Mouse (Mus musculus): ENCODE data around the gene Vmn1r233.

Vmn1r233 gene

DNA sequence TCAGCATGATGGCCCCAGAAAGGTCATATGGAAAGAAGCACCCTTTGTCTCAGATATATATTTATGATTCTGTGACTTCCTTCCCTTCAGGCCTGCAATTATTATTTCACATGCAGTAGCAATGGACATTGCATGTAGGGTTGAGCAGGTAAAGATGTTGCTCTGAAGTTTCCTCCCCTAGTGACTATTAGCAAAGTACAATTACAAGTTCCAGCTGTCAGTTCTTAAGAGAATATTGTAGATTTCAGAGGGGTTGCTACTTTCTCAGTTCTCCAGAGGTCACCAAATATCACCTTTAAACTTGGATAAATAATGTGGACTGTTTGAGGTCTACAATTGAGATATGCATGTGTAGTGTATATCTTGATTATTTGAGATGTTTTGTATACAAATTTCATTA, at the start of gene Vmn1r233:
Vmn1r233 (minus strand) TSS at position 101 of the 400 bp plus-strand sequence.
- in situ Hi-C loops (cut with MboI; ENCODE audit: low pct_unique_long_range_greater_than_20kb in 1 of 2, low sequenced_read_pairs in 2 of 2, unreplicated experiment in 1 of 2): no loop called here

DNA sequence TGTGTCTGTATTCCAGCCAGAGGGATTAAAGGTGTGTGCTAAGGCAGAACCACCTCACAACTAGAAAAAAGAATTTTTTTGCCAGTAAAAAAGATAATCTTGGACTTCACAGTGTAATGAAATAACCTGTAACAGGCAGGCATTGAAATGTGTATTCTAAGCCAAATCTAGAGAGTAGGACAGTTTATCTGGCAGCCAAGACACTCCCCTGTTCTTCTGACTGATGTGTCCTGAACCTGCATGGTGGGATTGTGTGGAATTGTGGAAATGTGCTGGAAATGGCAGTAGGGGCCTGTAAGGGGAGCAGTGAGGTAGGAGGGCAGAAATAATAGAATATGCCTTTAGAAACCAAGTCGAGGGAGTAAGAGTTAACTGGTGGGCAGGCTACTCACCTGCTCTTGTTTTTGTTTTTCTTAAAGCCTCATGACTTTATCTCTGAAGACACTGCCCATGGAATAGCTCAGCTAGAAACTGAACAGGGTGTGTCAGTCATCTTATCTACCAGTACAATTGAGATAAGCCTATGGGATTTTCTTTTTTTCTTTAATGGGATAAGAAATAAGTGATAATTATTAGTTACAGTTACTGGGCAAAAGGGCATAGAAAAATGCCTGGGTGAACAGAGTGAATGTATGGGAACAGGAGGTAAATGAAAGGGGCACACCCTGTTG, 22.3 kb upstream of the Vmn1r233 start:
- in situ Hi-C loops (cut with MboI; ENCODE audit: low pct_unique_long_range_greater_than_20kb in 1 of 2, low sequenced_read_pairs in 2 of 2, unreplicated experiment in 1 of 2): no loop called here

DNA sequence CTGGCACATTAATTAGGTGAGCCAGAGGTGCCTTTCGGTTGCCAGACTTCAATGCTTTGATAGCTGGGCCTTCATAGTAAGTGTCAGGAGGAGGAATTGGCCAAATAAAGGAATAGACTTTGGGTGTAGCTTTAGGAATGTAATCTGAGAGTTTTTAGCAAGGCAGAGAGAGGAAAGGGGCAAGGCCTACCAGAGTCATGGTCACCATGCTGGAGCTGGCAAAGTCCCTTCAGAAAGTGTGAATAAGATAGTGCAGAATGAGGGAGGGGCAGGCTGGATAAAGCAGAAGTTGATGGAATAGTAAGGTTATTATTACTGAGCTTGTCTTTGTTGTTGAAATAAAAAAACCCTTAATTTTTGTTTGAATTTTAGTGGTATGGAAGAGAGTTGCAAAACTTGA, 13.5 kb upstream of the Vmn1r233 start:
- in situ Hi-C loops (cut with MboI; ENCODE audit: low pct_unique_long_range_greater_than_20kb in 1 of 2, low sequenced_read_pairs in 2 of 2, unreplicated experiment in 1 of 2): no loop called here

DNA sequence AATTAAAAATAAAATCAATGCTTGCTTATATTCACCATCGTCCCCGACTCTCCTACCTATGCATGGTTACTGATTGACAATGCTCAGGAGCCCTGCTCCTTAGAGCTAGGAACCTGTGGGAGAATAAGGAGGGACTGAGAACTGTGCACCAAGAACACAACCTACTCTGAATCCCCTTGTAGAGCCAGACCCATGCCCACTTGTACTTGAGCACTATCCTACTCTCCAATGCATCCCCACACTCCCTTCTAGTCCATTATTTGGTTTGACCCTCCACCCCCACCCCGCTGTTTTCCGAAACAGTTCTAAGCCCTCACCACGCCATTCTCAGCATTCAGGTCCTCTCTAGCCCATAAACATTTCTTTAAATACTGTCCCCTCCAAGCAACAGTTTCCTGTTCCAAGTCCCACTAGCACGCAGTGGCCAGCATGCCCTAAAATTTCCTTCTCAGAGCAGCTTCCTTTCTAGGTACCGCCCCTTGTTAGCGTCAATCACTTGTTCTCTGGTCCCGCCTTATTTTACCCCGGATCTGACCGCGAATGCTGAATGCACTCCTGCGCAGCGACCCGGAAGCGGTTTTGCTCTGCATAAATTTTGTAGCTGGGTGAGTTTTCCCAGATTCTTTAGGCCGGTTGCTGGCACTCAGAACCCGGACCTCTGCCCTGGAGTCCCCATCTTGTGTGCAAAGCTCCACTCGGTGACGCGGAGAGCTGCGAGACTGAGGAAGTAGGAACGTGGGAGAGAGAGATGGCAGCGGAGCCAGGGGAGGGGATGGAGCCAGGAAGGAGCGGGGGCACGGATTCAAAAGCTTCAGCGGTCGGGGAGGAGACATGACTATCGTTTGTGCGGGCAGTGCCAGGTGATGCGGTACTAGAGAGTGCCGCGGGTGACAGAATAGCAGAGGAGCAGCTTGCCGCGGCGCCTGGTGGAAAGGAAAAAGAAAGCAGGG, 12.4 kb upstream of the Vmn1r233 start, which contains the start of gene Zfp160:
Zfp160 (plus strand) TSS at position 522 of the 950 bp plus-strand sequence.
- in situ Hi-C loops (cut with MboI; ENCODE audit: low pct_unique_long_range_greater_than_20kb in 1 of 2, low sequenced_read_pairs in 2 of 2, unreplicated experiment in 1 of 2): no loop called here

DNA sequence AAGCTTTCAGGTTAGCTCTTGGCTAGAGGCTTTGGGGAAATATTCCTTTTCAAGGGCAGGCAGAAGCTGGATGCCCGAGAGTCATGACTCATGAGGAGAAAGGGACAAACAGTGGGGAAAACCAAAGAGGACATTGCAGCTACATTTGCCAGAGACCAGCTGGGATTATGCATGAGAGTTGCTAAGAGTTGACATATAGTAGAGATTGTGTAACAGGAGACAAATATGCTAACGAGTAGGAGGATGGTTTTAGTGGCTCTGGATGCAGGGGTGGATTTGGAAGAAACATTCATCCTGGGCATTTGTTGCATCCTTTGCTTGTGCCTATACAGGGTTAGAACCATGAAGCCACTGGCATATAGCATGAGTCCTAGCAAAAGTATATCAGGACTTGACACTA, 2.5 kb downstream of the Vmn1r233 start:
- in situ Hi-C loops (cut with MboI; ENCODE audit: low pct_unique_long_range_greater_than_20kb in 1 of 2, low sequenced_read_pairs in 2 of 2, unreplicated experiment in 1 of 2): no loop called here

DNA sequence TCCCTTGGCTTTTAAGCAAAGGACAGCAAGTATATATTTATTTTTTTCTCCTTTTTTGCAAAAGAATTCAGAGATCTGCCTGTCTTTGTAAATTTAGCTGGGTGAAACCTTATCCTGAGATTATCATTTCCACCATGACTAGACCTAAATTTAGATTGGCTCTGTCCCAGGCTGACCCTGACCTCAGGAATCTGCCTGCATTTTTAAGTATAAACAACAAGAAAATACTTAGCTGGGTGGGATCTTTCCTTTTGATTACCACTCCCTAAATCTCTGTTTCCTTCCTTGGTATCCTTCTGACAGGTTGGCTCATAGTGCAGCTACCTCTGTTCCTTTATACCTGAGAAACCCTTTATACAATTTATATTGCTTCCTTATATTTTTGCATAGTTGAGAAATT, 29.6 kb downstream of the Vmn1r233 start:
- in situ Hi-C loops (cut with MboI; ENCODE audit: low pct_unique_long_range_greater_than_20kb in 1 of 2, low sequenced_read_pairs in 2 of 2, unreplicated experiment in 1 of 2): loop anchor here in 1 of 2 experiments (25.0 kb wide), 1 partner anchor 771 kb away; the partner anchor contains the start of gene Zfp229

DNA sequence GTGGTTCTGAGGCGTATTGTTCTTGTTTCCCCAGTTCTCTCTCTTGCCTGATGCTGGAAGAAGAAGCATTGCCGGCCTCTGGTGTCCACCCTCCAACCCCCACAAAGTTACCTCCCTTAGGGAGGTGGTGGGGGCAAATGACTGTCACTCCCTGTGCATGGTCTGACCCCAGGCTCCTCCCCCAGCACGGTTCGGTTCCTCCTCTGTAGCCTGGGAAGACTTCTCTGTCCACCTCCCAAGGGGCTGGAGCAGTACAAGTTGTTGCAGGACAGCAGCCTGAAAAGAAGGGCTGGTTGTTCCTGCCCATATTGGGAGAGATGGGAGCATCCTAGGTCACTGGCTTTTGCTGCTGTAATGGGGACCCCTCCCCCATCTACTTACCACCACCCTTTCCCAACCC, 30.8 kb downstream of the Vmn1r233 start:
- in situ Hi-C loops (cut with MboI; ENCODE audit: low pct_unique_long_range_greater_than_20kb in 1 of 2, low sequenced_read_pairs in 2 of 2, unreplicated experiment in 1 of 2): loop anchor here in 1 of 2 experiments (25.0 kb wide), 1 partner anchor 772 kb away; the partner anchor contains the start of gene Zfp229

DNA sequence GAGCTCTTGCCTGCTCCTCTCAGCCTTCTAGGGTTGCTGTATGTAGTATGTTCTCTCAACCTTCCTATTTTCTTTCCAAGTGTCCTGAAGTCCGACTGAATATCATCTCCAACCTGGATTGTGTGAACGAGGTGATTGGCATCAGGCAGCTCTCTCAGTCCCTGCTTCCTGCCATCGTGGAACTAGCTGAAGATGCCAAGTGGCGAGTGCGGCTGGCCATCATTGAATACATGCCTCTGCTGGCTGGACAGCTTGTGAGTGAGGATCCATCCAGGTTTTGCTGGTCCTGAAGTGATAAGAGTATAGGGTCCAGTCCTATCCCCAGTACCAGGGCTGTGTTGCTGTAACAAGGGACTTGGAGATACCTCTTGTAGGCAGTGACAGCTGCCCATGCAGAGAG, 35.9 kb downstream of the Vmn1r233 start:
- in situ Hi-C loops (cut with MboI; ENCODE audit: low pct_unique_long_range_greater_than_20kb in 1 of 2, low sequenced_read_pairs in 2 of 2, unreplicated experiment in 1 of 2): loop anchor here in 1 of 2 experiments (25.0 kb wide), 1 partner anchor 777 kb away; the partner anchor contains the start of gene Zfp229

DNA sequence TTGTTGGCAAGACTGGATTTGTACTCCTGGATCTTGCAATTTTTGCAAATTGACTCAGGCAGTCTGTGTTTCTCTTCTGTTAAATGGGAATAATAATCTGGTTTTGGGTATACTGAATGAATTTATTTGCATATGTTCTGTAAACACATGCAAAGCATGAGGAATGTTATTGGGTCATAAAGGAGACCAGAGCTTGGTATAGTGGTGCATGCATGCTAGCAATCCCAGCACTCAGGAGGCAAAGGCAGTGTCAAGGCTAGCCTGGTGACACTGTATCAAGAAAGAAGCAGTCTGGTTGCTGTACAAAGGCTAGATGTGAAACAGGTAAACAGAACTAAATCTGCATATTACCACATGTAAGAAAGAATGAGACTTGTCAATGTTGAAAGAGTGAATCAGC, 49.6 kb downstream of the Vmn1r233 start:
- in situ Hi-C loops (cut with MboI; ENCODE audit: low pct_unique_long_range_greater_than_20kb in 1 of 2, low sequenced_read_pairs in 2 of 2, unreplicated experiment in 1 of 2): no loop called here

DNA sequence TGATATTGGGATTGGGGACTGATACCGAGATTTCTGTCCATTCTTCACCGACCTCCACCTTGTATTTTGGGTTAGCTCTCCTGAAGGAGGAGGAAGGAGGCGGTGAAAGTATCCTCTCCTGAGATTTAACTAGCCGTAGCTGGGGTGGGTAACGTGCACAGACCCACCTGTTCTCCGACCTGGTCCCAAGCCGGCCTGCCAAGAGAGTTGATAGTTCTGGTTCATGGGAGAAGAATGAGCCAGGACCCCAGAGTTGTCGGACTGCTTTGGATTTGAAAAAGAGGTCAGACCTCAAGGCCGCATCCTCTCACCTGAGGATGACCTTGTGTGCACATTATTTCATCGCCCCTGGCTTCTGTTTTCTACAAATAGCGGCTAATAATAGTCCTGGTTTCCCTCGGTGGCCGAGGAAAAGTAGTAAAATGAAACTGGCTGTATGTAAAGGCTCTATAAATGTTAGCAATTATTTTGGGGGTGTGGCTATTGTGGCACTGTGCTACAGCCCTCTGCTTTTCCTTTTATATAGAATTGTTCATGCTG, 50.2 kb downstream of the Vmn1r233 start:
- in situ Hi-C loops (cut with MboI; ENCODE audit: low pct_unique_long_range_greater_than_20kb in 1 of 2, low sequenced_read_pairs in 2 of 2, unreplicated experiment in 1 of 2): no loop called here

DNA sequence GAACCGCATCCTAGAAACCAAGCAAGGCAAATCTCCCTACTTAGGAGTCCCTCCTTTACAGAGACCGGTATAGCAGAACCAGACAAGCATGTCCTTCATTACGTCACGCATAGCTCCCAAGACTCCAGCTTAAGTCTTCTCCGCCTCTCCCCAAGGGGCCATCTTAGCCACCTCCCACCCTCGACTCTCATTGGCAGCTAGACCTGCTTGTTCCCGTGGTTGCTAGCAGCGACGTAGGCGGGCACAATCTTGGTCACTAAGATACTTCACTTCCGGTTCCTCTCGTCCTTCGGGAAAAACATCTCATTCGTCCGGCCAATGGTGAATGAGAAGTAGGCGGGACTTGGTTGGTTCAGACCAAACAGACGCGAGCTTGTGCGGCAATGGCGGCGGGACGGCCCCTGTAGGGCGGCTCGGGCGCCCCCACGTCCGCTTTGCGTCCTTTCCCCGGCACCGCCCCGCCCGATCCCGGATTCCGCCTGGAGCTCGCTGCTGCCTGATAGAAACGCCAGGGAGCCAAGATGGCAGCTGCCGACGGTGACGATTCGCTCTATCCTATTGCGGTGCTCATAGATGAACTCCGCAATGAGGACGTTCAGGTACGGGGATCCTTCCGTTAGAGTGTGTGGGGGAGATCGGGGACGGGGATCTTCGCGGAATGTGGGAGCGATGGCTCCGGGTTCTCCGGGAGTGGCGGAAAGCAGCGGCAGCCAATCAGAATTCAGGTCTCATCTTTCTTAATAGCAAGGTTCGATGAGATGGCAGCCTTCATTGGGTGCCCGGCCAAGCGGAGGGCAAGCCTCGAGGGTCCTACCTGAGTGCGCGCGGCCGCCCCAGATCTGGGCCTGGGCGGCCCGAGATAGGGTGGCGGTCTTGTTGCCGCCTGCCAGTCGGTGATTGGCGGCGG, 51.0 kb downstream of the Vmn1r233 start, which contains the start of gene Ppp2r1a:
Ppp2r1a (plus strand) TSS at position 327 of the 907 bp plus-strand sequence.
- in situ Hi-C loops (cut with MboI; ENCODE audit: low pct_unique_long_range_greater_than_20kb in 1 of 2, low sequenced_read_pairs in 2 of 2, unreplicated experiment in 1 of 2): no loop called here

DNA sequence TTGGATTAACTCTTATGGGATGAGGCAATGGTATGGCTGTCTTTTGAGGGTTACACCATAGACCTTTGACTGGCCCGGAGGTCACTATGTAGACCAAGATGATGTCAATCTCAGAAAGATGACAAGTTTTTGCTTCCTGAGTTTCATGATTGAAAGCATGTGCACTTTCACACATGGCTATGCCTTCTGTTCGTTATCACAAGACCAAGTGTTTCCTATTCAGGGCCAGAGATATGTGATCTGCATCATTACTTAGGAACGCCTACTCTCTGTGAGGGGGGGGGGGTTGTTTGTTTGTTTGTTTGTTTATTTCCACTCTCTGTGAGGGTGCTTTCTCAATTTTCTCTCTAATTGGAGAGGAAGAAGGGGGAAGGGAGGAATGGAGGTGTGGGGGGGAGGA, 52.0 kb downstream of the Vmn1r233 start:
- in situ Hi-C loops (cut with MboI; ENCODE audit: low pct_unique_long_range_greater_than_20kb in 1 of 2, low sequenced_read_pairs in 2 of 2, unreplicated experiment in 1 of 2): no loop called here

Data from mouse embryonic stem cell (cell line).